Mouse (Mus musculus) forebrain, embryonic 11.5 days (tissue): Measurements from ENCODE around the gene Snrnp70. TPM values are rescaled to one million over a fixed set of nuclear protein-coding genes. Genes with fewer than 3 reads are reported as not detected.

ENCODE experiments used
- ATAC-seq: fragments of 200-750 bp; cut with Nextera tagmentation; replicated peaks from 2 replicates; pipeline ENCODE4 v1.8.0; 2017; ENCODE audit warnings: moderate TSS enrichment; ENCODE audit not compliant: low FRiP score
- DNase-seq: peaks from one replicate; pipeline ENCODE4 v3.0.0-alpha.2; 2017; ENCODE audit warnings: low spot score
- H3K27ac ChIP-seq: fragments of 300-500 bp; sonication (generic); 2 replicates; pipeline ENCODE4 v1.5.1; 2014; ENCODE audit warnings: low read depth, low read length
- H3K27me3 ChIP-seq: fragments of 300-500 bp; sonication (generic); 2 replicates; pipeline ENCODE4 v1.6.1; 2014; ENCODE audit warnings: mild to moderate bottlenecking, low read length, mixed read lengths; ENCODE audit not compliant: control insufficient read depth, insufficient read depth
- H3K36me3 ChIP-seq: fragments of 300-500 bp; sonication (generic); 2 replicates; pipeline ENCODE4 v1.6.1; 2014; ENCODE audit warnings: mild to moderate bottlenecking, low read length, moderate library complexity, mixed read lengths; ENCODE audit not compliant: control insufficient read depth, insufficient read depth
- H3K4me1 ChIP-seq: fragments of 300-500 bp; sonication (generic); replicated peaks from 2 replicates; pipeline ENCODE4 v1.6.1; 2014; ENCODE audit warnings: low read length, mixed read lengths; ENCODE audit not compliant: control insufficient read depth, insufficient read depth
- H3K4me2 ChIP-seq: fragments of 300-500 bp; sonication (generic); 2 replicates; pipeline ENCODE4 v1.6.1; 2014; ENCODE audit warnings: low read depth, mild to moderate bottlenecking, low read length, moderate library complexity, mixed read lengths; ENCODE audit not compliant: severe bottlenecking
- H3K4me3 ChIP-seq: fragments of 300-500 bp; sonication (generic); 2 replicates; pipeline ENCODE4 v1.5.1; 2014; ENCODE audit warnings: low read depth, low read length
- H3K9ac ChIP-seq: fragments of 300-500 bp; sonication (generic); 2 replicates; pipeline ENCODE4 v1.6.1; 2014; ENCODE audit warnings: low read length
- H3K9me3 ChIP-seq: fragments of 300-500 bp; sonication (generic); 2 replicates; pipeline ENCODE4 v1.6.1; 2016; ENCODE audit warnings: low read length, mixed read lengths; ENCODE audit not compliant: control insufficient read depth
- WGBS: fragments of 180-500 bp; shearing (Covaris S2); extraction: QIAGEN DNeasy Blood & Tissue Kit; methylation state at CpG from one replicate; pipeline ENCODE4 v1.1.7; 2014; 5-methylcytosine and 5-hydroxymethylcytosine counted together
- polyA plus RNA-seq: library from polyadenylated mRNA; unstranded; fragments of >200 nt; fragmentation: Nextera tagmentation; extraction: Ambion mirVana; gene quantifications from 2 replicates; pipeline ENCODE4 v1.2.1, GENCODE M21; 2014

Gene Snrnp70
- polyA plus RNA-seq, 1 experiment from 2014 or later = 79.8 TPM

- DNase-seq (peak; percentile 50), ATAC-seq (no peak)
- H3K4me1 ChIP-seq = no peaks in the 10 kb centered on the region
- WGBS = 89% methylated on average over 3 of the region's 3 CpGs
- no peak overlapping the region for H3K9ac ChIP-seq
- no peak overlapping the region for H3K4me2 ChIP-seq
- H3K4me3 ChIP-seq = no peak overlapping the region
- H3K27ac ChIP-seq = no peak overlapping the region
- H3K27me3 ChIP-seq = no peaks in the 10 kb centered on the region
- no peaks in the 10 kb centered on the region for H3K9me3 ChIP-seq
- peaks cover 65% of the 10 kb centered on the region for H3K36me3 ChIP-seq
Measured at GRCm38 (mm10) chr7:45386077-45386476, 9.5 kb downstream of the Snrnp70 start.

GRCm38 (mm10) chr7:45376057-45376456 lies 19.5 kb downstream of the Snrnp70 start:
- no peak overlapping the region for H3K4me2 ChIP-seq
- no peak overlapping the region for H3K4me3 ChIP-seq
- no peak overlapping the region for H3K27ac ChIP-seq
- 75% methylated on average over 1 of the region's 1 CpGs for WGBS
- H3K36me3 ChIP-seq = peaks cover 46% of the 10 kb centered on the region
- ATAC-seq = no peak
- no peaks in the 10 kb centered on the region for H3K9me3 ChIP-seq
- no peak overlapping the region for H3K9ac ChIP-seq
- H3K27me3 ChIP-seq = no peaks in the 10 kb centered on the region
- no peak for DNase-seq
- H3K4me1 ChIP-seq = no peaks in the 10 kb centered on the region

GRCm38 (mm10) chr7:45374620-45375019 lies 20.9 kb downstream of the Snrnp70 start:
- H3K36me3 ChIP-seq = peaks cover 35% of the 10 kb centered on the region
- no peaks in the 10 kb centered on the region for H3K9me3 ChIP-seq
- no peak overlapping the region for H3K4me3 ChIP-seq
- no peak overlapping the region for H3K4me2 ChIP-seq
- WGBS = 96% methylated on average over 8 of the region's 8 CpGs
- no peak for ATAC-seq
- no peak overlapping the region for H3K27ac ChIP-seq
- H3K27me3 ChIP-seq = peaks cover under 1% of the 10 kb centered on the region; the same call in 1 of the 2 replicates
- peaks cover 6% of the 10 kb centered on the region for H3K4me1 ChIP-seq
- no peak overlapping the region for H3K9ac ChIP-seq
- no peak for DNase-seq

- Histone ChIP-seq H3K36me3 (peaks cover 19% of the 10 kb centered on the region; the same call in 1 of the 2 replicates), H3K9ac (no peak overlapping the region), H3K4me3 (no peak overlapping the region), H3K4me1 (peaks cover 12% of the 10 kb centered on the region), H3K27ac (no peak overlapping the region), H3K9me3 (no peaks in the 10 kb centered on the region), H3K27me3 (peaks cover 16% of the 10 kb centered on the region), H3K4me2 (no peak overlapping the region)
- DNase-seq = no peak
- 85% methylated on average over 5 of the region's 5 CpGs for WGBS
- no peak for ATAC-seq
Measured at GRCm38 (mm10) chr7:45372371-45372770, 23.2 kb downstream of the Snrnp70 start.

- peaks cover 16% of the 10 kb centered on the region for H3K27me3 ChIP-seq
- H3K4me2 ChIP-seq = peak within 1 kb of the TSS; percentile 91
- ATAC-seq (peak; percentile 62), DNase-seq (peak; percentile 94)
- H3K27ac ChIP-seq = no peak within 1 kb of the TSS
- H3K9ac ChIP-seq = peak within 1 kb of the TSS; percentile 50; the same call in 1 of the 2 replicates
- H3K9me3 ChIP-seq = no peaks in the 10 kb centered on the region
- WGBS = 11% methylated on average over 28 of the region's 28 CpGs
- H3K36me3 ChIP-seq = peaks cover 3% of the 10 kb centered on the region; the same call in 1 of the 2 replicates
- H3K4me1 ChIP-seq = peaks cover 13% of the 10 kb centered on the region
- peak within 1 kb of the TSS; percentile 39 for H3K4me3 ChIP-seq
Measured at GRCm38 (mm10) chr7:45370475-45371311, 24.8 kb downstream of the Snrnp70 start, which contains the start of gene Lin7b. Lin7b (minus strand) TSS chr7:45370583.

- Histone ChIP-seq H3K4me2 (peak overlapping the region; percentile 91), H3K9ac (peak overlapping the region; percentile 50; the same call in 1 of the 2 replicates), H3K36me3 (no peaks in the 10 kb centered on the region), H3K27ac (no peak overlapping the region), H3K4me1 (peaks cover 15% of the 10 kb centered on the region), H3K4me3 (peak overlapping the region; percentile 39), H3K9me3 (no peaks in the 10 kb centered on the region), H3K27me3 (peaks cover 18% of the 10 kb centered on the region)
- ATAC-seq = peak; percentile 1; the same call in 1 of the 2 replicates
- 9% methylated on average over 49 of the region's 52 CpGs for WGBS
- no peak for DNase-seq
Measured at GRCm38 (mm10) chr7:45369836-45370474, 25.6 kb downstream of the Snrnp70 start.

- H3K4me3 ChIP-seq = no peak overlapping the region
- no peak for DNase-seq
- peaks cover 18% of the 10 kb centered on the region for H3K27me3 ChIP-seq
- no peaks in the 10 kb centered on the region for H3K9me3 ChIP-seq
- 74% methylated on average over 16 of the region's 16 CpGs for WGBS
- 0 out of 2 replicates have a peak overlapping the region, but pooled peaks have one; percentile 91 for H3K4me2 ChIP-seq
- H3K9ac ChIP-seq = no peak overlapping the region
- no peak overlapping the region for H3K27ac ChIP-seq
- no peak for ATAC-seq
- peaks cover 15% of the 10 kb centered on the region for H3K4me1 ChIP-seq
- no peaks in the 10 kb centered on the region for H3K36me3 ChIP-seq
Measured at GRCm38 (mm10) chr7:45369022-45369745, 26.4 kb downstream of the Snrnp70 start.

- Histone ChIP-seq H3K4me2 (peak overlapping the region; percentile 60), H3K4me3 (peak overlapping the region; percentile 67), H3K27ac (no peak overlapping the region), H3K36me3 (no peaks in the 10 kb centered on the region), H3K27me3 (peaks cover 20% of the 10 kb centered on the region), H3K9me3 (no peaks in the 10 kb centered on the region), H3K9ac (no peak overlapping the region), H3K4me1 (peaks cover 15% of the 10 kb centered on the region)
- 80% methylated on average over 15 of the region's 15 CpGs for WGBS
- DNase-seq (no peak), ATAC-seq (no peak)
Measured at GRCm38 (mm10) chr7:45368178-45368577, 27.4 kb downstream of the Snrnp70 start.
